Mouse (Mus musculus) mammary gland, adult 2 months (tissue): ENCODE measurements around the gene Olfr1339. TPM values are rescaled to one million over a fixed set of nuclear protein-coding genes. Genes with fewer than 3 reads are reported as not detected.

Experiments
- polyA plus RNA-seq: library from polyadenylated mRNA; depleted of rRNA; stranded (reverse); fragments of >200 nt; gene quantifications from 2 replicates; pipeline ENCODE4 v1.2.3, GENCODE M21; 2012; ENCODE audit warnings: low replicate concordance; rRNA removed

Gene Olfr1339
- polyA plus RNA-seq: not detected in 2 replicates

DNA sequence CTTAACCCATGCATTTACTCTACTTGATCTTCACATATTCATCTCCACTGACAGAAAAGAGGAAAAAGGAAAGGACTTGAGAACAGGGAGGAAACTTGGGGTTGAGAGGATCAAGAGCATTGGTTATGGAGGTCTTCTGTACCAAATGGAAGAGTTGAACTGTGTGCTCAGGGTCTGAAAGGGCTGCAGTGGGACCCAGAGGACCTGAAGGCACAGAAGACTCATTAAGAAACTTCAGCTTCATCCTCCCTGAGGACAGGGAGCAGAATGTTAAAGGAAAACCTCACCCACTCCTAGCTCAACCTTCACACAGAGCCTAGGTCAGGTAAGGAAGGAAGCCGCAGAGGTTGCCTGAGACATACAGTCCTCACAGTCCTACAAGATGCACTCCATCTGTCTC lies at the start of gene Olfr1339:
Gene Olfr1339 (plus strand): TSS at position 301 of the 400 bp plus-strand sequence.

DNA sequence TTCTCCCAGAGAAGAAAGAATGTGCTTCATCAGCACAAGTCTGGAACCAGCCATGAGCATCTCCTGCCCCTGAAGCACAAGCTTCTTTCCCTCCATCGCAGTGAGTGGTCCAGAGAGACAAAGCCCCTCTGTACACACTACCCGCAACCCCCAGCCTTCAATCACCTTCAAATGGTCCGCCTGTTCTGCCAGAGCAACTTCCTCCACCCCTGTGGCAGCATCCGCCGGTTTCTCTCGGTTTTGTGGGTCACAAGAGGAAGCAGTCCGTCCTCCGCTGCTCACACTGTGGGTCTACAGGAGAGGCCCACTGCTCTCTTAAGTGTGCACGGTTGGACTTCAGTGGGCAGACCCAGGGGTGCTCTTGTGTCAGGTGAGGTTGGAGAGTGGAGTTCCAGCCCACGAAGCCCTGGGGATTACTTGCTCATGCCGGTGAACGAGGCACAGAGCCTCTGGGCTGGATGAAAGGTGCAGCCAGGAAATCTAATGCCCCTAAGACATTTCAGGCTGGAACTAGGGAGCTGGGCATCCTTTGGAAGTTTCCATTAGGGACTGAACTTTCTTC lies 39.5 kb upstream of the Olfr1339 start, which contains the start of gene Olfr1342:
Gene Olfr1342 (minus strand): TSS at position 345 of the 562 bp plus-strand sequence.

DNA sequence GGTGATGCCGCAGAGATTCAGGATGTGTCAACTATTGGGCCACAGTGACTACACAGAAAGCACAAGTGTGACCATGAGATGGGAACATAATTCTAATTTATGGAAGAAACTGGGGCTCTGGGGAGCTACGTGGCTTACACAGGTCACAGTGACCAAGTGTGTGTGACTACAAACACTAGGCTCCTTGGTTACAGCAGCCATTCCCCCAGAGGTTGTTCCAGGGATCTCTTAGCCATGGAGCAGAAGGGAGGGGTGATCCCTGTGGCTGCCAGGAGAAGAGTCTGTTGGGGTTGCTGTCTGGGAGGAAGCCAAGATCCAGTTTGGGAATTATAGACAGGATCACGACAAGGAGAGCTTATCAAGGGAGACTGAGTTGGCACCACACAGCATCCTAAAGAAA lies 28.8 kb upstream of the Olfr1339 start, which contains the start of gene Olfr1341:
Gene Olfr1341 (plus strand): TSS at position 301 of the 400 bp plus-strand sequence.

DNA sequence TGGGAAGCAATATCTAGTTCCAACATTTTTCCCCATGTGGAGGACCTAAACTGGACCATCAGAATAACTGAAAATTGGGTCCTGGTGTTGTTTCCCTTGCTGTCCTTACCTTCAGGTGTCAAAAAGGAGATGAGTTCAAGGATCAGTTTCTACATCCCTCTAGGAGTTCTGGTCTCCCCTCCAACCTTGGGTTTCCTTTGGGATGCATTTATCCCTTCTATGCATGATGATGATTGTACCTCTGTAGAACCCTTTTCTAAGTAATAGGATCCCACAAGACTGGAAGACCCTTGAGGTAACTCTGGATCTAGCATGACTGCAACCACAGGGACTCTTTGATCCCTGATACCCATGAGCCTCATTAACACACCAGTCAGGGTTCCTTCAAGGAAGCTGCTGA lies 12.1 kb upstream of the Olfr1339 start, which contains the start of gene Olfr1340:
Gene Olfr1340 (plus strand): TSS at position 301 of the 400 bp plus-strand sequence.

DNA sequence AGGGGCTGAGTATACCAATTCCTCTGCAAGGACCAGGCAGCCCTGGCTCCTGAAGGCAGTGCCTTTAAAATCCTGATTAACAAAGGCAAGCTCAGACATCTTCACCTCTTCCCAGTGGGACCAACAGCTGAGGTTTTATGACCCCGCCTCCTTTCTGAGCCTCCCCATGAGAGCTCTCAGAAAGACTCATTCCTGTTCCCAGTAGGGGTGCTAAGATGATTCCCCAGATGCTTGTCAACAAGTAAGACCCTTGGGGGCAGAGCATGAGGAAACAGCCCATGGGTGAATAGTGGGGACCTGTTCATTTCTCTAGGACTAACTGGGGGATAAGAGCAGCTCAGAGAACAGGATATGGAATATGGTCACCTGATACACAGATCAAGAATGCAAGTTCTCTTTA lies 26.7 kb downstream of the Olfr1339 start, which contains the start of gene Olfr1338:
Gene Olfr1338 (minus strand): TSS at position 101 of the 400 bp plus-strand sequence.

DNA sequence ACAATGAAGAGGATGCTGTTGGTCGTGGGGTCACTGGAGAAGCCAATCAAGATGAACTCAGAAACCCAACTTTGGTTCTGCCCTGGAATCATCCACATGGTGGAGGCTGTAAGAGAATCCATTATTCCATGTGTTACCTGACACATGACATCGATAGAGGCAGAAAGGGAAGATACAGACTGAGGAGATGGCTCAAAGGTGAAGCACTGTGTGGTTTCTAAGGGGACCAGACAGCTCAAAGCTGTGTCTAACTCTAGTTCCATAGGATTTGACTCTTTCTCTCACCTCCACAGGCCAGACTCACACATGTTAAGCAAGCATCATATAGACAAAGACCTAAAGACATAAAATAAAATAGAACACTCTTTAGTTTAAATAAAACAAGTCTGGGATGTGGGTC lies 50.5 kb downstream of the Olfr1339 start, which contains the start of gene Olfr1337:
Gene Olfr1337 (minus strand): TSS at position 101 of the 400 bp plus-strand sequence.

Other genes starting within 250 kb of the Olfr1339 start
- 48.7 and 75.0 TPM in 2 replicates for gene Tie1, start 242.1 kb upstream of the Olfr1339 start, polyA plus RNA-seq
- 8.1 and 9.7 TPM in 2 replicates for gene 2610528J11Rik, start 205.2 kb upstream of the Olfr1339 start, polyA plus RNA-seq
- 13.6 and 13.7 TPM in 2 replicates for gene Tmem125, start 188.1 kb upstream of the Olfr1339 start, polyA plus RNA-seq
- 0.16 TPM in 1 of 2 replicates, not detected in the other for gene Cfap57, start 111.4 kb upstream of the Olfr1339 start, polyA plus RNA-seq
- 9.8 and 13.4 TPM in 2 replicates for gene Ebna1bp2, start 111.4 kb upstream of the Olfr1339 start, polyA plus RNA-seq
- gene Olfr62, start 73.2 kb upstream of the Olfr1339 start, polyA plus RNA-seq: not detected in 2 replicates
- gene Olfr1342, start 39.4 kb upstream of the Olfr1339 start, polyA plus RNA-seq: 0.23 TPM in 1 of 2 replicates, not detected in the other
- gene Olfr1341, start 28.7 kb upstream of the Olfr1339 start, polyA plus RNA-seq: not detected in 2 replicates
- gene Olfr1340, start 12.0 kb upstream of the Olfr1339 start, polyA plus RNA-seq: not detected in 2 replicates
- gene Olfr1338, start 26.6 kb downstream of the Olfr1339 start, polyA plus RNA-seq: not detected in 2 replicates
- gene Olfr1337, start 50.4 kb downstream of the Olfr1339 start, polyA plus RNA-seq: not detected in 2 replicates
- gene Olfr1335, start 77.8 kb downstream of the Olfr1339 start, polyA plus RNA-seq: not detected in 2 replicates
- not detected in 2 replicates for gene Olfr1333, start 104.1 kb downstream of the Olfr1339 start, polyA plus RNA-seq
- not detected in 2 replicates for gene Olfr1331, start 132.5 kb downstream of the Olfr1339 start, polyA plus RNA-seq
- not detected in 2 replicates for gene Olfr1330, start 156.4 kb downstream of the Olfr1339 start, polyA plus RNA-seq
- gene Olfr1329, start 185.3 kb downstream of the Olfr1339 start, polyA plus RNA-seq: not detected in 2 replicates
- not detected in 2 replicates for gene Olfr1328, start 206.4 kb downstream of the Olfr1339 start, polyA plus RNA-seq
- gene Lao1, start 229.4 kb downstream of the Olfr1339 start, polyA plus RNA-seq: 0.10 and 0.20 TPM in 2 replicates